Mouse (Mus musculus): ENCODE data around the gene Plcd4. TPM values are rescaled to one million over a fixed set of nuclear protein-coding genes. Genes with fewer than 3 reads are reported as not detected.
A peak's percentile ranks its signal among the peaks of the same experiment; 100 is the strongest.

The Plcd4 gene
- total RNA-seq (2014; rRNA removed) (4.9 and 9.4 TPM in 2 replicates), polyA plus RNA-seq (2015; fragmentation: Nextera tagmentation; extraction: Ambion mirVana) (7.1 and 7.3 TPM in 2 replicates)

DNA sequence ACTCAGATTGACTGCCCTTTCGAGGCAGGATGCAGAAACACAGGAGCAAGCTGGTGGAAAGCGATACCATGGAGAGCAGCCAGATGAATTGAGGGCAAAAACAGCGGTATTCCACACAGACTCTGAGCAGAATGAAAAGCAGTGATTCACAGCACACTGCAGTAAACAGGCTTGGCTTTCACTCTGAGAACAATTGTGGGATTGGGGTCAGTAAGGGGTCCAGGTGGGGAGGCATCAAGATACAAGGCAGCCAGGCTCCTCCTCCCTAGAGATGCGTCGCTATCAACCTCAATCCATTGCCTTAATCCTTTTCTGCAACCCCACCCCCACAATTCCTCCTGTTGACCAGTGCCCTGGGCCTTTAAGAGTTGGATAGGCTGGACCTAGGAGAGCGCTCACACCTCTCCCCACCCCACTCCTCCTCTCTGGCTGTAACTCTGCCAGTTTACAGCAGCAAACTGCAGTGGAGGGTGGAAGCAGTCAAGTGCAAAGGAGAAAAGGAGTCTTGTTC, at the start of gene Plcd4:
Gene Plcd4 (plus strand): TSS at position 438 of the 511 bp plus-strand sequence.
- Histone ChIP-seq H3K27me3 (ENCODE audit: insufficient read depth, low read length) (no peaks in the 10 kb centered on the region), H3K4me2 (ENCODE audit: low read depth, low read length, poor library complexity, severe bottlenecking) (peak within 1 kb of the TSS; percentile 45), H3K9me3 (ENCODE audit: low read length) (no peaks in the 10 kb centered on the region), H3K4me1 (ENCODE audit: insufficient read depth, low read length) (peaks cover 5% of the 10 kb centered on the region; the same call in 1 of the 2 replicates), H3K36me3 (ENCODE audit: insufficient read depth, low read length) (no peaks in the 10 kb centered on the region), H3K27ac (ENCODE audit: low read depth, low read length) (peak within 1 kb of the TSS; percentile 38), H3K9ac (replicated peaks; ENCODE audit: low read length, poor library complexity, severe bottlenecking) (peak within 1 kb of the TSS; percentile 19; the same call in 1 of the 2 replicates), H3K4me3 (ENCODE audit: low read depth, low read length) (peak within 1 kb of the TSS; percentile 15)
- WGBS = 7% methylated on average over 6 of the region's 6 CpGs
- peak; percentile 68 for DNase-seq (ENCODE audit: low spot score)
- peak; percentile 66; the same call in 1 of the 2 replicates for ATAC-seq (ENCODE audit: low FRiP score)
- TF ChIP-seq CTCF (IDR thresholded peaks at IDR 0.05) = no peak

DNA sequence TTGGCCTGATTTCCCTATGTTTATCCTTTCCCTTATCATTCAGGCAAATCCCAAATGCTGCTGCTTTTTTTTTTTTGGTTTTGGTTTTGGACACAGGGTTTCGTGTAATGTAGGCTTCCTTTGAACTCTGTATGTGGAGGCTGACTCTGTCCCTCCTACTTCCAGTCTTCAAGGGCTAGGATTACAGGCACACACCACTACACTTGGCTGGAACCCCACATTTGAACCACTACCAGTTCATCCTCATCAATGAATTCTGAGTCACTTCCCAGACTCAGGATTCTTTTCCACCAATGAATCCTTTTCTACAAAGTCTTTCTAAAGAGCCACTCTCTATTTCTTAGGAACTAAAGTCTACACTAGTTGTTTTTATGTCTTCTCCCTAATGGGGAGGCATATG, 41.6 kb upstream of the Plcd4 start:
- no peak for ATAC-seq (ENCODE audit: low FRiP score)
- no peak for DNase-seq (ENCODE audit: low spot score)
- Histone ChIP-seq H3K4me1 (ENCODE audit: insufficient read depth, low read length) (no peaks in the 10 kb centered on the region), H3K9me3 (ENCODE audit: low read length) (no peaks in the 10 kb centered on the region), H3K4me2 (ENCODE audit: low read depth, low read length, poor library complexity, severe bottlenecking) (no peak overlapping the region), H3K27me3 (ENCODE audit: insufficient read depth, low read length) (no peaks in the 10 kb centered on the region), H3K9ac (replicated peaks; ENCODE audit: low read length, poor library complexity, severe bottlenecking) (no peak overlapping the region), H3K27ac (ENCODE audit: low read depth, low read length) (no peak overlapping the region), H3K4me3 (ENCODE audit: low read depth, low read length) (no peak overlapping the region), H3K36me3 (ENCODE audit: insufficient read depth, low read length) (no peaks in the 10 kb centered on the region; the same call in 1 of the 2 replicates)
- 71% methylated on average over 1 of the region's 1 CpGs for WGBS
- TF ChIP-seq CTCF (IDR thresholded peaks at IDR 0.05) = no peak

DNA sequence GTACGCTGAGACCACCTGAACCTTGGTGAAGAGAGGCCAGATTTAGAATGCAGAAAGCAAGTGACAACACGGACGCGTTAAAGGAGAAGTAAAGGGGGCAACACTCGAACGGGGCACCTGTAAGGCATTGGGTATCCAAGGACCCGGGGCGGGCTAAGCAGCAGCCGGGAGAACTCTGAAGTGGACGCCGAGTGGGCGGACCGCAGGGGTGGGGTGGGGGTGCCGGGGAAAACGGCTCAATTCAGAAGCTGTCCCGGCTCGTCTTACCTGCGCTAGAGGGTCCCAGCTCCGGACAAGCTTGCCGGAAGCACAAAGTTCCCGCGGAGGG, 37.3 kb upstream of the Plcd4 start:
- ATAC-seq (ENCODE audit: low FRiP score) (no peak), DNase-seq (ENCODE audit: low spot score) (no peak)

DNA sequence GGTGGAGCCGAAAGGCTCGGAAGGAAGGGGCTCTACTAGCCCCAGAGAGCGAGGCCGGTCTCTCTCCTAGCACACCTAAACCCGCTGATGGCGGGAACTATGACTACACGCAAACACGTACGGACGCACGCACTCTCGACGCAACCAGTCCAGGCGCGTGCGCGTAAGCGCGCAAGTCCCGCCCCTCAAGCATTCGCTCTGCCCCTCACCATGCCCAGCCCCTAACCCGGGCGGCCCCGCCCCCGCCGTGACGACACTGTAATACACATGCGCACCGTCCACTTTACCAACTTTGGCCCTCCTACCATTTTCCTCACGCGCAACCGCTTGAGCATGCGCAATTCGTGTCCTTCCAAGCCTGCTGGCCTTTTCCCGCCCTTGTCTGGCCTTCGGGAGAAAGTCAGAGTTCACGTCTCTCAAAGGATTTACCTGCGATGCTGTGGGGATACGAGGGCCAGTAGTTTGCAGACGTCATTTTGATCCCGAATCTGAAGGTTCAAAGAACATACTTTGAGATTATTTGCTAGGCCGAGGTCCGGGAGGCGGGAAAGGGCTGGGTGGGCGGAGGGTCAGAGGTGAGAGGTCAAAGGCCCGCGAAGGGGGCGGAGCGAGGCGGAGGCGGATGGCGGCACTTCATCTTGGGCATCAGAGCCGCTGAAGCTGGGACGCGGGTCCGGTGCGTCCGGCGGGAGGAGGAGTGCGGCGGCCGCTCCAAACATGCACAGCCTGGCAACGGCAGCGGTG, 36.8 kb upstream of the Plcd4 start, which contains the start of gene Cnot9:
Gene Cnot9 (plus strand): TSS at position 338 of the 744 bp plus-strand sequence.
- H3K9me3 ChIP-seq (ENCODE audit: low read length) = no peaks in the 10 kb centered on the region
- H3K27ac ChIP-seq (ENCODE audit: low read depth, low read length) = peak within 1 kb of the TSS; percentile 87
- H3K9ac ChIP-seq (replicated peaks; ENCODE audit: low read length, poor library complexity, severe bottlenecking) = peak within 1 kb of the TSS; percentile 83
- H3K27me3 ChIP-seq (ENCODE audit: insufficient read depth, low read length) = no peaks in the 10 kb centered on the region
- DNase-seq (ENCODE audit: low spot score) = peak; percentile 99
- no peaks in the 10 kb centered on the region for H3K36me3 ChIP-seq (ENCODE audit: insufficient read depth, low read length)
- peak; percentile 100 for ATAC-seq (ENCODE audit: low FRiP score)
- WGBS = under 1% methylated on average over 60 of the region's 64 CpGs
- peak within 1 kb of the TSS; percentile 73 for H3K4me3 ChIP-seq (ENCODE audit: low read depth, low read length)
- H3K4me1 ChIP-seq (ENCODE audit: insufficient read depth, low read length) = peaks cover 11% of the 10 kb centered on the region; the same call in 1 of the 2 replicates
- TF ChIP-seq CTCF (IDR thresholded peaks at IDR 0.05) = no peak
- H3K4me2 ChIP-seq (ENCODE audit: low read depth, low read length, poor library complexity, severe bottlenecking) = peak within 1 kb of the TSS; percentile 73

More for the DNA sequence above, 37.3 kb upstream of the Plcd4 start:
- H3K4me1 ChIP-seq (ENCODE audit: insufficient read depth, low read length) = peaks cover 11% of the 10 kb centered on the region; the same call in 1 of the 2 replicates
- no peaks in the 10 kb centered on the region for H3K27me3 ChIP-seq (ENCODE audit: insufficient read depth, low read length)
- H3K4me3 ChIP-seq (ENCODE audit: low read depth, low read length) = peak overlapping the region; percentile 73
- H3K27ac ChIP-seq (ENCODE audit: low read depth, low read length) = peak overlapping the region; percentile 59; the same call in 1 of the 2 replicates
- no peak for TF ChIP-seq CTCF (IDR thresholded peaks at IDR 0.05)
- no peaks in the 10 kb centered on the region for H3K36me3 ChIP-seq (ENCODE audit: insufficient read depth, low read length)
- H3K4me2 ChIP-seq (ENCODE audit: low read depth, low read length, poor library complexity, severe bottlenecking) = peak overlapping the region; percentile 73
- peak overlapping the region; percentile 75 for H3K9ac ChIP-seq (replicated peaks; ENCODE audit: low read length, poor library complexity, severe bottlenecking)
- H3K9me3 ChIP-seq (ENCODE audit: low read length) = no peaks in the 10 kb centered on the region
- under 1% methylated on average over 22 of the region's 22 CpGs for WGBS

DNA sequence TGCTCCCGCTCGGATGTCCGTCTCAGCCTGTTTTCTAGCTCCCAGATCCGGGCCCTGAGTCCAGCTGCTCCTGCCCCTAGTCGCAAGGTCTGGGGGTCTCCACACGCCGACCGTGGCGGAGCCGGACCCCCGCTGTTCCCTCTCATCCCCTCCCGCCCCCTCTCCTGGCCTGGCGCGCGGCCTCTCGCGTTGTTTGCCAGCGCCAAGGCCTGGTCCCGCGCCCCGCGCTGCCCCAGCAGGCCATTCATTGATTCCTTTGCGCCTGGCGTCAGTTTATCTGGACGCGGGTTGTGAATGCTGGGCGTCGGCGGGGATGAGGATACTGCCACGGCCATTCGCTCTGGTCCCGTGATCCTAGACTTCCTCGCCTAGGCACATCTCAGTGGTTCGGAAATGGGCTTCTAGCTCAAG, 36.2 kb upstream of the Plcd4 start:
- TF ChIP-seq CTCF (IDR thresholded peaks at IDR 0.05) = no peak
- H3K9me3 ChIP-seq (ENCODE audit: low read length) = no peaks in the 10 kb centered on the region
- DNase-seq (ENCODE audit: low spot score) = peak; percentile 71
- H3K4me2 ChIP-seq (ENCODE audit: low read depth, low read length, poor library complexity, severe bottlenecking) = peak overlapping the region; percentile 56
- H3K9ac ChIP-seq (replicated peaks; ENCODE audit: low read length, poor library complexity, severe bottlenecking) = peak overlapping the region; percentile 83
- WGBS = under 1% methylated on average over 34 of the region's 34 CpGs
- peak overlapping the region; percentile 73 for H3K4me3 ChIP-seq (ENCODE audit: low read depth, low read length)
- no peaks in the 10 kb centered on the region for H3K36me3 ChIP-seq (ENCODE audit: insufficient read depth, low read length)
- peak overlapping the region; percentile 87 for H3K27ac ChIP-seq (ENCODE audit: low read depth, low read length)
- H3K4me1 ChIP-seq (ENCODE audit: insufficient read depth, low read length) = peaks cover 11% of the 10 kb centered on the region; the same call in 1 of the 2 replicates
- H3K27me3 ChIP-seq (ENCODE audit: insufficient read depth, low read length) = no peaks in the 10 kb centered on the region
- ATAC-seq (ENCODE audit: low FRiP score) = peak; percentile 61

DNA sequence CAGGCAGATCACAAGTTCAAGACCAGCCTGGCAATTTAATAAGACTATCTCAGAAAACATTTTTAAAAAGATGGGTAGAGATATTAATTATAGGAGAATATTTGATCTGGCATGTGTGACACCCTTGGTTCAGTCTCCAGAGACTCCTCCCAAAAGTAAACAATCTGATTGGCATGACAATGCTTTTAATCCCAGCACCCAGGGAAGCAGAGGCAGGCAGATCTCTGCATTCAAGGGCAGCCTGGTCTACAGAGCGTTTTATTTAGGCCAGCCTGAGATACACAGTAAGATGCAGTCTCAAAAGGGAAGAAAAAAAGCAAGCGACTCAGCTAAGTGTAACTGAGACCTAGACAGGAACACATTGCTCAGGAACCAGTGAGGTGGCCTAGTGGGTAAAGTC, 34.9 kb upstream of the Plcd4 start:
- H3K27ac ChIP-seq (ENCODE audit: low read depth, low read length) = no peak overlapping the region
- H3K4me2 ChIP-seq (ENCODE audit: low read depth, low read length, poor library complexity, severe bottlenecking) = no peak overlapping the region
- no peaks in the 10 kb centered on the region for H3K9me3 ChIP-seq (ENCODE audit: low read length)
- no peak overlapping the region for H3K9ac ChIP-seq (replicated peaks; ENCODE audit: low read length, poor library complexity, severe bottlenecking)
- no peak overlapping the region for H3K4me3 ChIP-seq (ENCODE audit: low read depth, low read length)
- no peak for TF ChIP-seq CTCF (IDR thresholded peaks at IDR 0.05)
- WGBS = 98% methylated on average over 2 of the region's 2 CpGs
- no peaks in the 10 kb centered on the region for H3K36me3 ChIP-seq (ENCODE audit: insufficient read depth, low read length)
- peaks cover 11% of the 10 kb centered on the region; the same call in 1 of the 2 replicates for H3K4me1 ChIP-seq (ENCODE audit: insufficient read depth, low read length)
- DNase-seq (ENCODE audit: low spot score) = no peak
- H3K27me3 ChIP-seq (ENCODE audit: insufficient read depth, low read length) = no peaks in the 10 kb centered on the region
- no peak for ATAC-seq (ENCODE audit: low FRiP score)

Data from midbrain, postnatal 0 days (tissue).